Mouse (Mus musculus) lung, postnatal 25 days (tissue): ENCODE data around the gene Hmox1.

ENCODE experiments used
- DNase-seq: peaks from one replicate; pipeline ENCODE4 v3.0.0; 2022; ENCODE audit warnings: low spot score

Hmox1 gene

GRCm38 (mm10) chr8:75088989-75089881, 4.2 kb upstream of the Hmox1 start:
- peak; percentile 92 for DNase-seq

- DNase-seq, result no peak
Observed at GRCm38 (mm10) chr8:75090781-75091365, 2.5 kb upstream of the Hmox1 start.

GRCm38 (mm10) chr8:75102956-75103355, 9.5 kb downstream of the Hmox1 start:
- DNase-seq, result peak; percentile 67

GRCm38 (mm10) chr8:75103376-75103878, 10.0 kb downstream of the Hmox1 start:
- no peak for DNase-seq

GRCm38 (mm10) chr8:75108527-75109235, 15.3 kb downstream of the Hmox1 start:
- peak; percentile 85 for DNase-seq

GRCm38 (mm10) chr8:75109236-75109967, 16.0 kb downstream of the Hmox1 start, which contains the start of gene Mcm5:
TSS of gene Mcm5 (plus strand) at chr8:75109569.
- peak; percentile 99 for DNase-seq

- no peak for DNase-seq
Observed at GRCm38 (mm10) chr8:75110093-75110492, 16.7 kb downstream of the Hmox1 start.

- DNase-seq, result no peak
Observed at GRCm38 (mm10) chr8:75118505-75118904, 25.1 kb downstream of the Hmox1 start.

GRCm38 (mm10) chr8:75119287-75119686, 25.9 kb downstream of the Hmox1 start:
- no peak for DNase-seq

GRCm38 (mm10) chr8:75119747-75120146, 26.3 kb downstream of the Hmox1 start:
- DNase-seq, result no peak

- no peak for DNase-seq
Observed at GRCm38 (mm10) chr8:75127406-75127805, 34.0 kb downstream of the Hmox1 start.

GRCm38 (mm10) chr8:75132485-75132884, 39.1 kb downstream of the Hmox1 start:
- DNase-seq, result peak; percentile 46

GRCm38 (mm10) chr8:75133399-75133798, 40.0 kb downstream of the Hmox1 start:
- DNase-seq, result no peak

- DNase-seq, result peak; percentile 24
Observed at GRCm38 (mm10) chr8:75134603-75135391, 41.4 kb downstream of the Hmox1 start.

- no peak for DNase-seq
Observed at GRCm38 (mm10) chr8:75135756-75136155, 42.3 kb downstream of the Hmox1 start.

GRCm38 (mm10) chr8:75136256-75136655, 42.8 kb downstream of the Hmox1 start:
- no peak for DNase-seq

- DNase-seq, result no peak
Observed at GRCm38 (mm10) chr8:75137536-75137935, 44.1 kb downstream of the Hmox1 start.
